Mouse (Mus musculus) adrenal gland, adult 8-10 months (tissue): ENCODE measurements at regions not wholly inside any gene's neighbourhood (a gene's known extent, or its start where the extent isn't known, plus 50 kb on each side); places are given as distances from the start of the nearest gene placed in this dataset.

Experiments
- DNase-seq: peaks from one replicate; pipeline ENCODE4 v3.0.0; 2022

DNA sequence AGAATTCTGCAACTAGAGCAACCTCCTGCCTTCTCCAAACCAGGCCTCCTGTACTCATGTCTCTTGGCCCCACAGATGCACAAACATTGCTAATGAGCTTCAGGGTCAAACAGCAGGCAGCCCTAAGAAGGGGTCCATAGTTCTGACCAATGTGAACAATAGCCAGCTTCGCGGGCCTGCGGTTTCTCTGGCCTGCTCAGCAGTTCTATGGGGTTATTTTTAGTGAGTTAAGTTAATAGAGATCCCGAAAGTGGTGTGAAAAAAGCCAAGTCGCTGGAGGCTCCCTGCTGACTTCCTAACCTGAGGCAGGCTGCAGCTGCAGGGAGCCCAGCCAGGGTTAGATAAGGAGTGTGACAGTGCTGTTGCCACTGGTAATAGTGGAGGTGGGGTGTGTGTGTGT is 106.6 kb downstream of the Pdcd6ip start:
- no peak for DNase-seq

DNA sequence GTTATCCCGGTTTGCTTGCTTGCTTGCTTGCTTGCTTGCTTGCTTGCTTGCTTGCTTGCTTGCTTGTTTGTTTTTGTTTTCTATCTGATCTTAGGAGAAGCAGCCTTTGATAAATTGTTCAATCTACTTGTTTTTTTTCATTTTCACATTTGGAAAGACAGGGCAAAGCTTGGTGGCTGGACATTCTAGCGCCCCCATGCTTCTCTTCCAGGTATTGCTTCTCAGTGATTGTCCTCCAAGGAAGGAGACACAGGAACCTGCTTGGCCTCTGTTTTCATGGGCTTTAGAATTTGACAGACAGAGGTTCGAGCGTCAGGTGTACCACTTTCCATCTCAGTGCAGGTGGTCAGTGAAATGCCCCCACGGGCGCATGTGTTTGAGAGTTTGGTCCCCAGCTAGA is 120.8 kb downstream of the Pdcd6ip start:
- DNase-seq: no peak

DNA sequence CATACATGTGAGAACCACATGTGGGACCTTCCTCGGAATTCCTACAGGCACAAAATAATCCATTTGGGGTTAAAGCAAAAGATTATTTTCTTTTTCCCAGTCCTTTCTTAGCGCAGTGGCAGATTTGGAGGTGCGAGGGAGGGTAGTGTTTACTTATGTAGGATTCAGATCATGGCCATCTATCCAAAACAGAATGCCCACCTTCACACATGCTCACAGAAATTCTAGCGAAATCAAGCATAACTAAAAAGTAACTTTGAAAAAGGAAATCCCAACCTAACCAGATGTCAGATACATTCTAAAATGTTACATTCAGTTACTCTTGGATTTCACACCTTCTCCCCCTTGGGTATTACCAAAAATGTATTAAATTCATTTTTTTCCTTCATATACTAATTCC is 121.6 kb downstream of the Pdcd6ip start:
- DNase-seq: no peak

DNA sequence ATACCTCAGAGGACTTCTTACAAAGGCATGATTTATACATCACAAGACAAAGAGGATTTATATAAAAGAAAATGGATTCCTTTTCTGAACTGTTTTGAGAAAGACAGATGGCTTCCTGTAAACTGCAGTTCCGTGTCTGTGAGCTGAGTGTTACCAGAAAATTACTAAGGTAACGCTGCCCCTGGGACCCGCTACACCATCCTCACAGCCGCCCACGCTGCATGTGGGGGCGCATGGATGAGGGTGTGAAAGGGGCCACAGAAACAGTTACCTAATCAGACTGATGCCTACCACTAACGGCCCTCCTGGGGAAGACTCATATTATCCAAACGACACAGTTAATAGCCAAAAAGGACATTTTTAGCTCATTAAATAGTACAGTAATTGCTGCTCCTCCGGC is 129.8 kb downstream of the Pdcd6ip start:
- DNase-seq: no peak

DNA sequence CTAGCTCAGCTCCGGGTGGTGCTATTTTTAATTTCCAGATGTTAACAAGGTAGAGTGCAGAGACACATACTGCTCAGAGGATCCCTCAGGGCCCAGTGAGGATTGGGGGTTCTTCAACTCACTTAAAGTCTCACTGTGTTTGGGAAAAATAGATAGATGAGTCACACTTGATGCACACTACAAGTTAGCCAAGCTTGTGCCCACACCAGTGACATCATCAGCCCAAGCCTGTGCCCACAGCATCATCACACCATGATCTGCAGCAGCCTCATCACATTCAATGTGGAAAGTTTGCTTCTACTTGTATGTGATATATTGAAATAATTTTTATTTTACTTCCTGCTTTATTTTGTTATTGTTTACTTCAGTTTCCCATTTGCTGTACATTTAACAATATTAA is 139.2 kb downstream of the Pdcd6ip start:
- no peak for DNase-seq

DNA sequence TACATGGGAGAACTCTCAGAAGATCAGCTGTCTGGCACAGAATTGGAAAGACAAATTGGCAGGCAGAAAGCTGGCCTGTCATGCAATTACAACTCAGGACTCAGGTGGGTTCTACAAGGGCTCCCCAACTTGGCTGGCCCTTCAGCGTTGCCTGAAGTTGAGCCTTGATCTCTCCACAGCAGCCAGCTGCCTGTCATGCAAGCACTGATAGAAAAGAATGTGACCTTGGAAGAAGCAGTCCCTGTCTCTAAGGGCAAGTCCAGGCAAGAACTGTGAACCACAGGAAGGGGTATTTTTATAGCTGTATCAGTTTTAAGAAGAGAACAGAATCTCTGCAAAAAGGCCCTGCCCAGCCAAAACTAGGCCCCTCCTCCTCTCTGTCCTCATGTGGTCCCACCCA is 140.4 kb downstream of the Pdcd6ip start:
- no peak for DNase-seq

DNA sequence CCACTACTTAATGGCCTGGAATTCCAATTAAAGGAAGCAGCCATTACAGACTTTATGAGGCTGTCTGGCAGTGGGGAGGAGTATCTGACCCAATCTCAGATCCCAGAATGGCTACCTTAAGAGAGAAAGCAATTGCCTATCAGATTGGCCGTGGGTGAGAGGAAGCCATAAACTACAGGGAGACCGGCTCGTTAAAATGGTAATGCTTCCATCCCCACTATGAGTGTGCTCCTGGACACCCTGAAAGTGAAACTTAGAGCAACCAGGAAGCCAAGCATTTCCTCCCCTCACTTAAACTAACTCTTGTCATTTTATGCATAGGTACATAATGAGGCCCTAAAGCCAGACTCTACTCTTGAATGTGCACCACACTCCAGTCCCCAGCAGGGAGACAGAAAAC is 141.4 kb downstream of the Pdcd6ip start:
- DNase-seq: no peak

DNA sequence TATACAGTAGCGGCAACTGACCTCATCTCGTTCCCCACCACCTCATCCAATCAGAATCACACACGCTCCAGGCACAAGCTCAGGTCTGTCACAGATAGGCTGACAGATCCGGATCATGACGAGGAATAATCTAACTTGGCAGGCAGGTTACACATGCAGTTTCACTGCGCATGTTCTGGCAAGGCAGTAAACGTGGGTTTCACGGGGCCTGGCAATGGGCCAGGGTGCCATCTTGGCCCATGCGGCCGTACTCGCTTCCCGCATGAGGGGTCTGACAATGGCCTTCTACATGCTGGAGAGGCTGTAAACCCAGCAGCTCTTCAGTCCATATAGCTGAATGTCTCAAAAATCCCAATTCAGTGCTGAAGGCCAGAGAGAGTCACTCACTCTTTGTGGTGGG is 154.1 kb downstream of the Pdcd6ip start:
- DNase-seq: no peak

DNA sequence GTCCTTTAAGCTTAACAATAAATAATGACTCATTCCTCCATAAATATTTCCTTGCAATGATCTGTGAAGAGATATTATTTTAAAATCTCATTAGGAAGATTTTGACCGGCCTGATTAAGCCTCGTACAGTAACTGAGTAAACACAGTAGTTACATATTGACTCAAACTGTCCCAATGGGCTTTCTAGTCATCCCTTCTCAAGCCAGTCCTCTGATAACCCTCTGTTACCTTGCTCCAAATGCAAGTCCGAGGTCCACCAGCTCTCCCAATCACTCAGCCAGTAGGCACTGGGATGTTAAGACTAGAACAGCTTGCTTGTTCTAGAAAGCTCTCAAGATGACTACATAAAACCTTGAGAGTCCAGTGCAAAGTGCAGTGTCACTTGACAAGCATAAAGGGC is 160.6 kb downstream of the Pdcd6ip start:
- DNase-seq: no peak

DNA sequence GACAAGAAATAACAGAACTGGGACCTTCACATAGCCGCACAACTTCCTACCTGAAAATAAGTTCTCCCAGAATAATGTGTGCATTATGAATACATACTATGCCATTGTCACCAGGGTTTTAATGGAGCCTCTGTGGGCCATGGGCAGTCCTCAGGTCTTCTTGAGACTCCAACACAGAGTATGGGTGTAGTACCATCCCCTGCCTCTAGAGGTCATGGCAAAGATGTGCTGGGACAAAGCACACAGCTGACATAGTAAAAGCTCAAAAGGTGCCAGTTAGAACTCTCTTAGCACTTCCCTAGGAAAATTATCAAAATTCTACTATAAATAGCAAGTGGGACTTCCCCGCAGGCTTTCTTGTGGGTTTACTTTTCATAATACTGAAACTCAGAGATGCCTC is 179.5 kb downstream of the Pdcd6ip start:
- peak; percentile 6 for DNase-seq

DNA sequence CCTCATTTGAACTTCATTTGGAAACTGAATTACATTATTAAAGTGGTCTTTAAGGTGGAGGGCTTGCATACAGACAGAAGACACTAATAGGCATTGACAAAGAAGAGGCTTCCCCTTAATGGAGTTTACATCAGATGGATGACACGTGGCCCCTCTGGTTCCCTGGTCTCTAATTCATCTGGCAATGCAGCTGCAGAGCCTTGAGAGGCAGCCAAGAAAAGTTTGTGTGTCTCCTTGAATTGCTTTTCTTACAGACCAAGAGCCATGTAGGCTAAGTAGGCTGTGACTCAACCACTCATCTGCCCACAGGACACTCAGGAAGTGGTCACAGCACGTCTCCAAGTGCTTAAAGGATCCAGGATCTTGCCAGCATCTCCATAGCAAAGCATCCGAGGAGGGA is 183.8 kb downstream of the Pdcd6ip start:
- DNase-seq: no peak

DNA sequence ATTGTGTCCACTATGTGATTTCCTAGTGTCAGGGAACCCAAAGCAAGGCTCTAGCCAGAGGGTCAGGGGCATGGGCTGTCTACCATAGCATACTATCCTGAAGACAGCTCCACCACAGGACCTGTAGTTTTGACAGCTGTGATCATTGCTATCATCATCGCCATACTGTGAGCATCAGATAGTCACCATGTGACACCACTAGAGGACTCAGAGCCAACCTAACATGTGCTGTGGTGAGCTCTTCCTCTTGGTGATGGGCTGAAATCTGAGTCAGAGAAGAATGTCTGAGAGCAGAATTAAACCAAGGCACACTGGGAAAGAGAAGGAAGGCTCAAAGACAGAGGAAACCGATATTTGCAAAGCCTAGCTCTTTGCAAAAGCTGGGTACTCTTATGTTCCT is 184.9 kb downstream of the Pdcd6ip start:
- DNase-seq: no peak

DNA sequence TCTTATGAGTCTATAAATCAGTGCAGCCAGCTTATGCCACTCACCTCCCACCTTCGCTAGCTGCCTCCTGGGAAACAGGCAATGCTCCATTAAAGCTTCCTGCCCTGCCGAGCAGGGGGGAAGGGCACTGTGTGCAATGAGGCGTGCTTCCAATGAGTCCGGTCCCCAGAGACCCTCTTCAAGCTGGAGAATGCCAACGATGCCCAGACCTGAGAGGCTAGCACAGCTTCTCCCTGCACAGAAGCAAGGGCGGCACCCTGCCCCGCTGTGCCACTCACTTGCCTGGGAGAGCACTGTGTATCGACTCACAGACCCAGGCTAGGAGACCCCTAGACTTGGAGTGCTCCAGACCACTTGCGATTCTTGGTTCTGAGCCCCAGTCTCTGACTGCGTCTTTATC is 188.3 kb downstream of the Pdcd6ip start:
- no peak for DNase-seq

DNA sequence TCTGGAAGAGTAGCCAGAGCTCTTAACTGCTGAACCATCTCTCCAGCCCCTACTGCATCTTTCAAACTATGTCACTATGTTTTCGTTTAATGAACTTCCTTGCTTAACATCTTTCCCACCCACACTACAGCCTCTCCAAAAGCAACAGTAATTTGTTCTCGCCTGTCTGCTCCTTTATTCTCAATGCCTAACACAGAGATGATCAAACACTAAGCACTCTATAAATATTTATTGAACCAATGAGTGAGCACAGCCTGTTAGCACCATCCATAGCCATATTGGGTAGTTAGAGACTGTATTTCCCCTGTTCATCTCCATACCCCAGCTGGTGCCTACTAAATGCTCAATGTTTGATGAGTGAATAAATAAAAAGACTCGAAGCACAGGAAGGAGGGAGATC is 189.6 kb downstream of the Pdcd6ip start:
- no peak for DNase-seq

DNA sequence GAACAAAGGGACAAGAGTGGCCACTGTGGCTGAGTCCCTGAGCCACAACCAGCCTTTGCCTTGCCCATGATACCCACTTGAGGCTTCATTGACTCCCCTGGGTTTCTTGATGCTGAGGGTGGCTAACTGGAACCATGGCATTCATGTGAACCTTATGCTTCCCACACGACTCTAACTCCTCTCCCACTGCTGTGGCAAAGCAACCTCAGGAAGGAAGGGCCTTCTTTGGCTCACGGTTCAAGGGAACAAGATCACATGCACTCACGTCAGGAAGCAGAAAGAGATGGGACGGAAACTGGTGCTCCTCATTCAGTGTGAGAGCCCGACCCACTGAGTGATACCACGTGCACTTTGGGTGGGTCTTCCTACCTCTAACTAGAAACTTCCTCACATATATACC is 190.3 kb downstream of the Pdcd6ip start:
- no peak for DNase-seq

DNA sequence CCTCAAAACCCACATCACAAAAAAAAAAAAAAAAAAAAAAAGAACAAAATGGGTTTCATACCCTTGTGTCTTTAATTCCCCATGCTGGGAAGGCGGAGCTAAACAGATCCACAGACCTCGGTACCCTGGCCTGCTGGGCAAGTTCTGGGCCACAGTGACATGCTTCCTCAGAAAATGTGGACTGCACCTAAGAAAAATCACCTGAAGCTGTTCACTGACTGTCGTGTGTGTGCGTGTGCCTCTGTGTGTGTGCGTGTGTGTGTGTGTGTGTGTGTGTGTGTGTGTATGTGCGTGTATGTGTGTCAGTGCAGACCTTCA is 192.4 kb downstream of the Pdcd6ip start:
- no peak for DNase-seq

DNA sequence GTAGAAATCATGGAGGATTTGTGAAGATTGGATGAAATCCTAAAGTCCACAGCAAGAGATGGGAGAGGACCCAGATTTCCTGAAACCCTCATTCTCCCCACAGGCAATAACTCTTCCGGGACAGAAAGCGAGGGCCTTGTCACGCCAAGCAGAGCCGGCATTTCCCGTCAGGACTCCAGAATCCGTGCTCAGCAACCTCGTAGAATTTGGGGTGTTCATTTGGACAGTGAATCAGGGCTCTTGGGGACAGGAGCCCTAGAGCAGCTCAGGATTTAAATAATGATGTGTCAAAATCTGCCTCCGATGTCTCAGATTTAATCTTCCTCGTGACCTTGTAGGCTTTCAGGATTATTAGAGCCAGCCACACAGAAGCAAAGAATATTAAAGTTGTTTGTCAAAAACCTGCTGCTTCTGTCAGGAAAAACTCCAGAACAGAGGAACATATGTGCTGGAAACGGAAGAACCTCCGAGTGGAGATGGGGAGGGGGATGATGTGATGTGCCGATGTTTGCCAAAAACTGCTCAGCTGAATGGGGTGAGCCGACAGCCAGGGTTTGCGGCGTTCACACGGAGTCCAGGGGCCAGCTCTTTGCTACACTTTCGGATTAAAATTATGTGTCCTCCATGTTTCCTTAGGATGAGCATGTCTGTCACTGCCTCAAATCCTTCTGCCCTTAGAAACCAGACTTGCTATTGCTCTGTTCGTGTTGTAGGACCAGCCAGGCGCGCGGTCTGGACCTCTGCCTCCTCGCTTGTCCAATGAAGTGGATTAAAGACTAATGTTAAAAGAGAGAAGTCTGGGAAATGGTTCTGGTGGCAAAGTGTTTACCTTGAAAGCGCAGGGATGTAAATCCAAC is 193.0 kb downstream of the Pdcd6ip start:
- DNase-seq: no peak

DNA sequence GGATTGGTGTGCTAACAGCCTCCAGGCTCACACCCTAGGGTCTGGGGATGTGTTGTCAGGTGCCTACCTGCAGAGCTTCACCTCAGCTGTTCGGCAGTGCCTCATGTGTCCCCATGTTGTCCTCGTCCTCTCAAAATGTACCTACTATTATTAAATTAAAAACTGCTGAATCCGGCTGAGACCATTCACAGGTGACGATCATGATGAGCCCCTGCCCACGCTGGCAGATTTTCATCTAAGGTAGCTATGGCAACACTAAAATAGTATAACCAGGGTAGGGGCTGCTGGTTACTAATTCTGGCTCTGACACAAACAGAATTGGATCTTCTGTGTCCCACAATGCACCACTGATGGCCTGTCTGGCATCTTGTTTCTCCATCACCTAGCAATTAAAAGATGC is 196.8 kb downstream of the Pdcd6ip start:
- no peak for DNase-seq

DNA sequence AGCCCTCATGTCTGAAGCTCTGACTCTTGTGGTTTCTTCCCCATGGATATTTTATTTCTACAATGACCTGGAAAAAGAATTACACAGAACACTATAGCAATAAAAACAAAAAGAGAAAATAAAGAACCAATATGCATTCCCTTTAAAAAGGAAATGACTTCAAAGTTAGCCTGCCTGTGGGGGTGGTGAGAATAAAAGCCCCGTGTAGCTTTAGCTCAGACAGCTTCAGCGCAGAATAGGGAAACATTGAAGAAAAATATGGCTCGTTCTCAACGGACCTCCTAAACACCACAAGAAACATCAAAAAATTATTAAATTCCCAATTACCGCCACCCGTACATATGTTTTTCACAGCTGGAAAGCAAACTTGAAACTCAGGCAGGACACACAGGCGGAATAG is 198.7 kb downstream of the Pdcd6ip start:
- no peak for DNase-seq

DNA sequence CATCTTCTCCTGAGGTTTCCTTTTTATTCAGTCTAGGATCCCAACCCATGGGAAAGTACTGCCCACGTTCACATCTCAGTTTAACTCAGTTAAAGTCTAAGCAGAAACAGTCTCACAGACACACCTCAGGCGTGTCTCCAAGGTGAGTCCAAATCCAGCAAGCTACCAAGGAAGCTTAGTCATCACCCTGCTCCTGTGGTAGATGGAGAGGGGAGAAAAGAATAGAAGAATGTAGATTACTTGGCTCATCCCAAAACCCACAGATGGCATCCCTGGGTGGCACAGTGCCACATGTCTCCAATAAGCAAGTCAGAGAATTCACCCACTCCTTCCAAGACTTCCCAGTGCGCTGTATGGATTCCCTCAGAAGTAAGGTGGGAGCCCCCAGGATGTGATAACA is 199.2 kb downstream of the Pdcd6ip start:
- no peak for DNase-seq

DNA sequence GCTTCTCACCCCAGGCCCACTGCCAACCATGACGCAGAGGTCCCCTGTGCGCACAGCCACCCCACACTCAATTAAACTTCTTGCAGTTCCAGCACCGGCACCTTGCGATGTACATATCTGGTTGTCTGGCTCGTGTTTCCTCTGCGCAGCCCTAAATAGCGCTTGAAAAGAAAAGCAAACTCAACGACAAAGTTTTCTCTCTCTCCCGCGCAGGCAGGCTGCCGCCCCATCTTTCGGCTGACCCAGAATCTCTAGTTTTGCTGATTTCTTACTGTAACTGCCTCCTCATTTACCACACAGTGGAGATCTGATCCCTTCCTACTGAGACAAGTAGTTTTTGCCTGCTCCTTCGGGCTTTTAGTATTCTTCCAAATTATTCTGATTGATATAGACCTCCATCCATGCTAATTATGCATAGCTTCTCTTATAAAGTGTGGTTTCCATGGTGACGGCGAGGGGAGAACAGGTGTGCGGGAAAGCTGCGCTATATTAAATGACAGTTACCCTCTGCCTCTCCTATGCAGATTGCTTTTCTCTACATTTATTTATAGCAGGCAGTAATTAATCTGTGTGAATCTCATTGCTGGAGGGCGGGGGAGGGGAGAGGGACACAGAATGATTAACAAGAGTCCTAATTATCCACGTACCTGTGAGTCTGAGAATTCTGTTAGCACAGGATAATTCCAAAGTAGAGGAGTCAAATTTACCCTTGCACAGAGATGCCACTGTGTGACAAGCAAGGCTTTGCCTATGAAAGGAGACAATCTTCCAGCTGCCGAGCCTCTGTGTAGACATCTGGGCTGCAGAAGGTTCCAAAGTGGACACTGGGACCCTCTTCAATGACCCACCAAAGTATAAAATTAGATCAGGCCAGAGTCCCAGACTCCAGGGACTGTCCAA is 200.2 kb downstream of the Pdcd6ip start:
- DNase-seq: no peak

DNA sequence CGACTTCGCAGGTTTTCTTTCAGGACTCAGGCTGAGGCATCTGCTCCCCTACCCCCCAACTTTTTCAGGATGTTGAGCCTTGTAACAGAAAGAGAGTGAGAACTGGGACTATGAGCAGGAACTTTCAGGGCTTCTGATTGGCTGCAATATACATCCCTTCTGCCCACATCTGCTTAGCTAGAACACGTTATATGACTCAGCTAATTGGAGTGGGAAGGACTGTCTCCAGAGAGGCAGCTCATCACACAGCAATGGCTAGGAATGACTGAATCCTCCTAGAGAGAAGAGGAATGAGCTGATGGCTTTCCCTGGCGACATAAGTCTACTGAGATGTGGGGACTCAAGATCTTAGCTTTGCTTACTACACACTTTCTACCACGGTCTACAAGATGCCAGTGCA is 208.8 kb downstream of the Pdcd6ip start:
- no peak for DNase-seq

DNA sequence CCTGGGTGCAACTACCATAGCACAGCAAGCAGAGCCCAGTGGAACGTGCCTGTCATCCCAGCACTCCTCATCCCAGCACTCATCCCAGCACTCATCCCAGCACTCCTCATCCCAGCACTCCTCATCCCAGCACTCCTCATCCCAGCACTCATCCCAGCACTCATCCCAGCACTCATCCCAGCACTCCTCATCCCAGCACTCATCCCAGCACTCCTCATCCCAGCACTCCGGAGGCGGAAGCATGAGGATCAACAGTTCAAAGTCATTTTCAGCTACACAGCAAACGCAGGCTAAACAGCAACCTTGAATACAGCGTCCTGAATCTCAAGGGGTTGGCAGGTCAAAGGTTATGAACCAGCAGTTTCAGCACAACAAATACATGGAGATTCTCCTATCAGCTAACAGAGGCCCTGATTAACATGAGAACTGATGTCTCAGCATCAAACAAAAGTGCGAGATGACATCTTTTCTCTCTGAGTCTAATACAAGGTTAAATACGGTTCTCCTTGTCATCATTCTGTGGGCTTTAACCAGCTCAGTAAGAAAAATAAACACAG is 211.8 kb downstream of the Pdcd6ip start:
- no peak for DNase-seq

DNA sequence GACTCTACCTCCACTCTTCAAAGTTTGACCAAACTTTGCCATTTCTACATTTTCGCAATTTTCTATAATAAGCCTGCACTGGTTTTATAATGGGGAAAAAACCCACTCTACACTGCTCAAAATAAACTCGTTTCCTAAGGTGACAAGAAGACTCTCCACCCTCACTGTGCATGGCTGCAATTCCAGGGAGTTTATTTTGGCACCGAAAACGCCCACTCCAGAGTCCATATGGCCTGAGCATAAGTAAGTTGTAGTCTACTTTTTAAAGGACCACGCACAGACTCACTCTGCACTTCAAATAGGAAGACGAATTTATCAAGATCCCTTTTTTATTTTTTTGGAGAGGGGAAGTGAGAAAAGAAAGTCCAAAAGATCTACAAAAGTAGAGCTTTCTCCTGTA is 219.4 kb downstream of the Pdcd6ip start:
- no peak for DNase-seq
